Mouse (Mus musculus) brain, embryonic 14.5 days (tissue): Measurements from ENCODE around the gene Tmem167.

ENCODE experiments used
- CTCF ChIP-seq: fragments of 200-500 bp; IDR thresholded peaks from 2 replicates; pipeline ENCODE4 v1.5.1; 2012; ENCODE audit warnings: inconsistent platforms, mild to moderate bottlenecking, moderate library complexity, borderline replicate concordance; ENCODE audit not compliant: insufficient read depth, insufficient read length; ENCODE audit errors: extremely low read depth
- POLR2A ChIP-seq: fragments of 200-500 bp; IDR thresholded peaks from 2 replicates; pipeline ENCODE4 v1.6.1; 2012; ENCODE audit warnings: mild to moderate bottlenecking, inconsistent platforms, borderline replicate concordance; ENCODE audit not compliant: poor library complexity, insufficient read depth, insufficient read length, severe bottlenecking; ENCODE audit errors: extremely low read depth

DNA sequence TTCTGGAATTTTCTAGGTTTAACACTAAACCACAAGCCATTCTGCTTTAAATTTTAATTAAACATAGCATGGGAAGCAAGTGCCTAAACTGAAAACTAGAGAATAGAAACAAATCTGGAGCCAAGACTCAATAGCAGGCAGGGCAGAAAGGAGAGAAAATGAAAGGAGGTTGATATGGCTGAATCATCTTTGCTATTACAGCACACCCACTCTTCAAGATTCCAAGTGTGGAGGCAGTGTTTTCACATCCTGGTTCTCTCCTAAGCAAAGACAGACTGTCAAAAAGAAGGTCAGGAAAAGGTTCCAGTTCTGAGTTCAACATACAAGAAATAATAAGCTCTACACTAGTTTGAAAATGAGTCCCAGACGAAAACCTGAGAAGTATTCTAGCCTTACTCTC lies 52.8 kb downstream of the Tmem167 start:
- TF ChIP-seq POLR2A, result no peak
- TF ChIP-seq CTCF, result no peak
